Mouse (Mus musculus): ENCODE results near the gene Tuba1c. TPM values are rescaled to one million over a fixed set of nuclear protein-coding genes. Genes with fewer than 3 reads are reported as not detected.

The Tuba1c gene
- polyA plus RNA-seq, 1 experiment from 2014 or later = 159 TPM

- H3K27ac ChIP-seq (replicated peaks) = no peak overlapping the region
- no peak overlapping the region for H3K4me3 ChIP-seq (ENCODE audit: low read depth, low read length)
- H3K4me1 ChIP-seq (replicated peaks; ENCODE audit: control insufficient read depth, insufficient read depth) = no peaks in the 10 kb centered on the region
- no peaks in the 10 kb centered on the region for H3K27me3 ChIP-seq (ENCODE audit: control insufficient read depth, insufficient read depth, low read length)
- H3K4me2 ChIP-seq (replicated peaks; ENCODE audit: low read depth) = no peak overlapping the region
- H3K9me3 ChIP-seq (ENCODE audit: control insufficient read depth, low read length) = no peaks in the 10 kb centered on the region
- no peak for DNase-seq (ENCODE audit: low spot score)
- ATAC-seq (ENCODE audit: low FRiP score, low TSS enrichment) = no peak
- H3K36me3 ChIP-seq (ENCODE audit: control insufficient read depth, insufficient read depth, low read length) = no peaks in the 10 kb centered on the region
- TF ChIP-seq CTCF (IDR thresholded peaks at IDR 0.05; ENCODE audit: low read depth) = no peak
- no peak for TF ChIP-seq EP300 (optimal IDR thresholded peaks at IDR 0.05)
- H3K9ac ChIP-seq (ENCODE audit: low read length) = no peak overlapping the region
- WGBS = 77% methylated on average over 3 of the region's 3 CpGs
These were observed 17.7 kb upstream of the Tuba1c start for GRCm38 (mm10) chr15:99011946-99012345.

GRCm38 (mm10) chr15:99014496-99015030 lies 15.1 kb upstream of the Tuba1c start:
- no peak for TF ChIP-seq CTCF (IDR thresholded peaks at IDR 0.05; ENCODE audit: low read depth)
- TF ChIP-seq EP300 (optimal IDR thresholded peaks at IDR 0.05) = no peak

GRCm38 (mm10) chr15:99017355-99017761 lies 12.3 kb upstream of the Tuba1c start:
- Histone ChIP-seq H3K4me3 (ENCODE audit: low read depth, low read length) (no peak overlapping the region), H3K27ac (replicated peaks) (no peak overlapping the region), H3K36me3 (ENCODE audit: control insufficient read depth, insufficient read depth, low read length) (no peaks in the 10 kb centered on the region), H3K9me3 (ENCODE audit: control insufficient read depth, low read length) (no peaks in the 10 kb centered on the region), H3K4me2 (replicated peaks; ENCODE audit: low read depth) (no peak overlapping the region), H3K27me3 (ENCODE audit: control insufficient read depth, insufficient read depth, low read length) (no peaks in the 10 kb centered on the region), H3K4me1 (replicated peaks; ENCODE audit: control insufficient read depth, insufficient read depth) (no peaks in the 10 kb centered on the region), H3K9ac (ENCODE audit: low read length) (no peak overlapping the region)
- no peak for ATAC-seq (ENCODE audit: low FRiP score, low TSS enrichment)
- TF ChIP-seq CTCF (IDR thresholded peaks at IDR 0.05; ENCODE audit: low read depth) (no peak), EP300 (optimal IDR thresholded peaks at IDR 0.05) (no peak)
- 81% methylated on average over 8 of the region's 8 CpGs for WGBS
- no peak for DNase-seq (ENCODE audit: low spot score)

More at GRCm38 (mm10) chr15:99014496-99015030, 15.1 kb upstream of the Tuba1c start:
- Histone ChIP-seq H3K27me3 (ENCODE audit: control insufficient read depth, insufficient read depth, low read length) (no peaks in the 10 kb centered on the region), H3K9me3 (ENCODE audit: control insufficient read depth, low read length) (no peaks in the 10 kb centered on the region), H3K9ac (ENCODE audit: low read length) (no peak overlapping the region), H3K4me2 (replicated peaks; ENCODE audit: low read depth) (no peak overlapping the region), H3K4me3 (ENCODE audit: low read depth, low read length) (no peak overlapping the region), H3K4me1 (replicated peaks; ENCODE audit: control insufficient read depth, insufficient read depth) (no peaks in the 10 kb centered on the region), H3K27ac (replicated peaks) (no peak overlapping the region), H3K36me3 (ENCODE audit: control insufficient read depth, insufficient read depth, low read length) (no peaks in the 10 kb centered on the region)
- 54% methylated on average over 9 of the region's 9 CpGs for WGBS
- DNase-seq (ENCODE audit: low spot score) (no peak), ATAC-seq (ENCODE audit: low FRiP score, low TSS enrichment) (no peak)

GRCm38 (mm10) chr15:99017986-99018385 lies 11.7 kb upstream of the Tuba1c start:
- H3K4me1 ChIP-seq (replicated peaks; ENCODE audit: control insufficient read depth, insufficient read depth) = no peaks in the 10 kb centered on the region
- no peak for TF ChIP-seq CTCF (IDR thresholded peaks at IDR 0.05; ENCODE audit: low read depth)
- H3K9ac ChIP-seq (ENCODE audit: low read length) = no peak overlapping the region
- 54% methylated on average over 9 of the region's 9 CpGs for WGBS
- H3K36me3 ChIP-seq (ENCODE audit: control insufficient read depth, insufficient read depth, low read length) = no peaks in the 10 kb centered on the region
- H3K4me2 ChIP-seq (replicated peaks; ENCODE audit: low read depth) = no peak overlapping the region
- DNase-seq (ENCODE audit: low spot score) = no peak
- H3K4me3 ChIP-seq (ENCODE audit: low read depth, low read length) = no peak overlapping the region
- H3K27ac ChIP-seq (replicated peaks) = no peak overlapping the region
- no peaks in the 10 kb centered on the region for H3K27me3 ChIP-seq (ENCODE audit: control insufficient read depth, insufficient read depth, low read length)
- no peaks in the 10 kb centered on the region for H3K9me3 ChIP-seq (ENCODE audit: control insufficient read depth, low read length)
- ATAC-seq (ENCODE audit: low FRiP score, low TSS enrichment) = no peak

- no peak for TF ChIP-seq EP300 (optimal IDR thresholded peaks at IDR 0.05)
- no peak for TF ChIP-seq CTCF (IDR thresholded peaks at IDR 0.05; ENCODE audit: low read depth)
- no peak overlapping the region for H3K4me2 ChIP-seq (replicated peaks; ENCODE audit: low read depth)
- DNase-seq (ENCODE audit: low spot score) (no peak), ATAC-seq (ENCODE audit: low FRiP score, low TSS enrichment) (no peak)
- H3K9ac ChIP-seq (ENCODE audit: low read length) = no peak overlapping the region
- H3K36me3 ChIP-seq (ENCODE audit: control insufficient read depth, insufficient read depth, low read length) = no peaks in the 10 kb centered on the region
- peak overlapping the region; percentile 78 for H3K27ac ChIP-seq (replicated peaks)
- WGBS = 85% methylated on average over 4 of the region's 4 CpGs
- no peaks in the 10 kb centered on the region for H3K4me1 ChIP-seq (replicated peaks; ENCODE audit: control insufficient read depth, insufficient read depth)
- no peaks in the 10 kb centered on the region for H3K27me3 ChIP-seq (ENCODE audit: control insufficient read depth, insufficient read depth, low read length)
- H3K9me3 ChIP-seq (ENCODE audit: control insufficient read depth, low read length) = no peaks in the 10 kb centered on the region
- peak overlapping the region; percentile 6; the same call in 1 of the 2 replicates for H3K4me3 ChIP-seq (ENCODE audit: low read depth, low read length)
These were observed 11.1 kb upstream of the Tuba1c start for GRCm38 (mm10) chr15:99018630-99019029.

GRCm38 (mm10) chr15:99019436-99019835 lies 10.3 kb upstream of the Tuba1c start:
- TF ChIP-seq EP300 (optimal IDR thresholded peaks at IDR 0.05) = no peak
- no peak for TF ChIP-seq CTCF (IDR thresholded peaks at IDR 0.05; ENCODE audit: low read depth)
- Histone ChIP-seq H3K4me2 (replicated peaks; ENCODE audit: low read depth) (peak overlapping the region; percentile 23; the same call in 1 of the 2 replicates), H3K9me3 (ENCODE audit: control insufficient read depth, low read length) (no peaks in the 10 kb centered on the region), H3K4me1 (replicated peaks; ENCODE audit: control insufficient read depth, insufficient read depth) (no peaks in the 10 kb centered on the region), H3K27ac (replicated peaks) (peak overlapping the region; percentile 78), H3K36me3 (ENCODE audit: control insufficient read depth, insufficient read depth, low read length) (no peaks in the 10 kb centered on the region), H3K4me3 (ENCODE audit: low read depth, low read length) (no peak overlapping the region), H3K27me3 (ENCODE audit: control insufficient read depth, insufficient read depth, low read length) (no peaks in the 10 kb centered on the region), H3K9ac (ENCODE audit: low read length) (no peak overlapping the region)
- DNase-seq (ENCODE audit: low spot score) (no peak), ATAC-seq (ENCODE audit: low FRiP score, low TSS enrichment) (no peak)
- 55% methylated on average over 8 of the region's 8 CpGs for WGBS
